Mouse (Mus musculus): ENCODE data around the gene Synpo2l. TPM values are rescaled to one million over a fixed set of nuclear protein-coding genes. Genes with fewer than 3 reads are reported as not detected.

The Synpo2l gene
- polyA plus RNA-seq, 1 experiment from 2014 or later, result 0.27 TPM

- no peak for ATAC-seq
- Histone ChIP-seq H3K36me3 (peaks cover 45% of the 10 kb centered on the region), H3K4me3 (replicated peaks) (peak overlapping the region; percentile 83), H3K4me1 (replicated peaks) (peaks cover 60% of the 10 kb centered on the region), H3K27me3 (no peaks in the 10 kb centered on the region), H3K4me2 (replicated peaks) (peak overlapping the region; percentile 88), H3K9ac (replicated peaks) (peak overlapping the region; percentile 89), H3K9me3 (no peaks in the 10 kb centered on the region), H3K27ac (peak overlapping the region; percentile 98)
- WGBS, result 13% methylated on average over 25 of the region's 27 CpGs
Measured at GRCm38 (mm10) chr14:20695761-20696520, 27.8 kb upstream of the Synpo2l start.

- Histone ChIP-seq H3K27me3 (no peaks in the 10 kb centered on the region), H3K9me3 (no peaks in the 10 kb centered on the region), H3K27ac (peak within 1 kb of the TSS; percentile 98), H3K36me3 (peaks cover 51% of the 10 kb centered on the region), H3K4me3 (replicated peaks) (peak within 1 kb of the TSS; percentile 83), H3K9ac (replicated peaks) (peak within 1 kb of the TSS; percentile 89), H3K4me1 (replicated peaks) (peaks cover 52% of the 10 kb centered on the region), H3K4me2 (replicated peaks) (peak within 1 kb of the TSS; percentile 88)
- under 1% methylated on average over 106 of the region's 111 CpGs for WGBS
- peak; percentile 95 for ATAC-seq
Measured at GRCm38 (mm10) chr14:20694884-20695760, 27.0 kb upstream of the Synpo2l start, which contains the start of gene Fut11. Gene Fut11 (plus strand): TSS chr14:20694968.

GRCm38 (mm10) chr14:20694185-20694883 lies 26.2 kb upstream of the Synpo2l start:
- WGBS, result 45% methylated on average over 13 of the region's 13 CpGs
- ATAC-seq, result peak; percentile 26

DNA sequence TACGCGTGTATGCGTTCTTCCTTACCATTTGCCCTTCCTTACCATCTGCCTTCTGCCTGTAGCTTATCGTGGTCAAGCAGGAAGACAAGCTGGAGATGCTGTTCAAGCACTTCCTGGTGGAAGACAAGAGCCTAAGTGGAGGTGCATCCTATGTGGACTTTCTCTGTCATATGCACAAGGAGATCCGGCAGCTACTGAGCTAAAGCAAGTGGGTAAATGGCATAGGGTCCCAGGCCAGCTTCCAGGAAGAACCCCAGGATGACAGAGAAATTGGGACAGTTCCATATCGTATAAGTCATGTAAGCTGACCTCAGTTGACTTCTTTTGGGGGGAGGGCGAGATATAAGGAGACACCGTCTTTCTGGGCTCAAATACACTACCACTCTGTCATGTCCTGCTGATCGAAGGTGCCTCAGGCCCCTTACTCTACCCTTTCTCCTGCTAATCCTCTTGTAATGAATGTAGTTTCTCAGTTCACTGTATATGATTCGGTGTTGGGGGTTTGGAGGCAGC lies 25.5 kb upstream of the Synpo2l start:
- no peak overlapping the region for H3K27ac ChIP-seq
- H3K4me3 ChIP-seq (replicated peaks), result no peak overlapping the region
- ATAC-seq, result no peak
- H3K4me2 ChIP-seq (replicated peaks), result no peak overlapping the region
- 91% methylated on average over 10 of the region's 10 CpGs for WGBS
- no peaks in the 10 kb centered on the region for H3K9me3 ChIP-seq
- H3K9ac ChIP-seq (replicated peaks), result no peak overlapping the region
- H3K27me3 ChIP-seq, result no peaks in the 10 kb centered on the region
- H3K4me1 ChIP-seq (replicated peaks), result peaks cover 38% of the 10 kb centered on the region
- H3K36me3 ChIP-seq, result peaks cover 64% of the 10 kb centered on the region

More at GRCm38 (mm10) chr14:20694185-20694883, 26.2 kb upstream of the Synpo2l start:
- Histone ChIP-seq H3K4me3 (replicated peaks) (peak overlapping the region; percentile 83), H3K27me3 (no peaks in the 10 kb centered on the region), H3K9ac (replicated peaks) (peak overlapping the region; percentile 89), H3K27ac (peak overlapping the region; percentile 98), H3K4me1 (replicated peaks) (peaks cover 45% of the 10 kb centered on the region), H3K4me2 (replicated peaks) (peak overlapping the region; percentile 88), H3K36me3 (peaks cover 59% of the 10 kb centered on the region), H3K9me3 (no peaks in the 10 kb centered on the region)

DNA sequence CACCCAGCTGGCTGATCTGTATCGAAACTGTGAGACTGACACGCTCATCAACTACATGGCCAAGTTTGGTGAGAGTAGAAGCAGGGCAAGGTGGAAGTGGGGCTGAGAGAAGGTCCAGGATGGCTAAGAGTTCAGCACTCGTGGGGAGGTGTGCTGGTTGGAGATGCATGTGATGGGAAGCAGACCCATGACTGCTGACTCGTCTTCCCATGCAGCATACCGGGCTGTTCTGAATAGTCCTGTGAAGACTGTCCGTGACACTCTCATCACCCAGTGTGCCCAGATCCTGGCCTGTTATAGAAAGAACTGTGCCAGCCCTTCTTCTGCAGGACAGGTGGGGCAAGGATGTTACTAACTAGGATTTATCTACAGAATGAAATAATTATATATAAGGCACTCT lies 23.6 kb upstream of the Synpo2l start:
- ATAC-seq, result no peak
- H3K9ac ChIP-seq (replicated peaks), result no peak overlapping the region
- 94% methylated on average over 6 of the region's 6 CpGs for WGBS
- no peaks in the 10 kb centered on the region for H3K9me3 ChIP-seq
- no peak overlapping the region for H3K27ac ChIP-seq
- H3K4me3 ChIP-seq (replicated peaks), result no peak overlapping the region
- H3K4me2 ChIP-seq (replicated peaks), result no peak overlapping the region
- H3K36me3 ChIP-seq, result peaks cover 75% of the 10 kb centered on the region
- H3K27me3 ChIP-seq, result no peaks in the 10 kb centered on the region
- peaks cover 20% of the 10 kb centered on the region for H3K4me1 ChIP-seq (replicated peaks)

- no peak overlapping the region for H3K4me2 ChIP-seq (replicated peaks)
Measured at GRCm38 (mm10) chr14:20689009-20689408, 20.9 kb upstream of the Synpo2l start.

GRCm38 (mm10) chr14:20686576-20686975 lies 18.4 kb upstream of the Synpo2l start:
- Histone ChIP-seq H3K4me2 (replicated peaks) (no peak overlapping the region), H3K4me3 (replicated peaks) (no peak overlapping the region), H3K9me3 (no peaks in the 10 kb centered on the region), H3K4me1 (replicated peaks) (no peaks in the 10 kb centered on the region), H3K36me3 (peaks cover 98% of the 10 kb centered on the region), H3K27ac (no peak overlapping the region), H3K27me3 (no peaks in the 10 kb centered on the region), H3K9ac (replicated peaks) (no peak overlapping the region)
- WGBS, result 98% methylated on average over 3 of the region's 3 CpGs
- ATAC-seq, result no peak

More at GRCm38 (mm10) chr14:20689009-20689408, 20.9 kb upstream of the Synpo2l start:
- ATAC-seq, result no peak
- Histone ChIP-seq H3K27me3 (no peaks in the 10 kb centered on the region), H3K36me3 (peaks cover 98% of the 10 kb centered on the region), H3K4me3 (replicated peaks) (no peak overlapping the region), H3K27ac (no peak overlapping the region), H3K9ac (replicated peaks) (no peak overlapping the region), H3K9me3 (no peaks in the 10 kb centered on the region), H3K4me1 (replicated peaks) (peaks cover 3% of the 10 kb centered on the region; the same call in 1 of the 2 replicates)
- 89% methylated on average over 2 of the region's 2 CpGs for WGBS

DNA sequence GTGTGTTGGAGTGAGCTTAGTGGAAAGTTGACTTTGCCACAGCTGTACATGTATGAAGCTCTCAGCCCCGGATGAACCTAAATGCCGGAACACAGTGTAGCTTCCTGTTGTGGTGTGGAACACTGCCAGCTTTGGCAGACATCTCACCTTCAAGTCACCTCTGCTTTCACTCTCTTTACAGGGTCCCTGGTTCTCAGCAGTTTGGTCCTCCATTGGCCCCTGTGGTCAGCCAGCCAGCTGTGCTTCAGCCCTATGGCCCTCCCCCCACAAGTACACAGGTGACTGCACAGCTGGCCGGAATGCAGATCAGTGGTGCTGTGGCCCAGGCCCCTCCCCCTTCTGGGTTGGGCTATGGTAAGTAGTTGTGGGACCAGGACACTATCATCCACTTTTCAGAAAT lies 14.3 kb upstream of the Synpo2l start:
- WGBS, result 83% methylated on average over 3 of the region's 3 CpGs

GRCm38 (mm10) chr14:20681742-20682141 lies 13.6 kb upstream of the Synpo2l start:
- 93% methylated on average over 2 of the region's 2 CpGs for WGBS
- Histone ChIP-seq H3K4me2 (replicated peaks) (no peak overlapping the region), H3K4me3 (replicated peaks) (no peak overlapping the region), H3K9me3 (no peaks in the 10 kb centered on the region), H3K9ac (replicated peaks) (no peak overlapping the region), H3K36me3 (peaks cover 96% of the 10 kb centered on the region), H3K4me1 (replicated peaks) (no peaks in the 10 kb centered on the region), H3K27me3 (no peaks in the 10 kb centered on the region), H3K27ac (no peak overlapping the region)
- no peak for ATAC-seq

More for the DNA sequence above, 14.3 kb upstream of the Synpo2l start:
- peaks cover 99% of the 10 kb centered on the region for H3K36me3 ChIP-seq
- no peak overlapping the region for H3K27ac ChIP-seq
- no peak overlapping the region for H3K9ac ChIP-seq (replicated peaks)
- no peaks in the 10 kb centered on the region for H3K4me1 ChIP-seq (replicated peaks)
- H3K4me3 ChIP-seq (replicated peaks), result no peak overlapping the region
- H3K9me3 ChIP-seq, result no peaks in the 10 kb centered on the region
- no peaks in the 10 kb centered on the region for H3K27me3 ChIP-seq
- no peak for ATAC-seq
- H3K4me2 ChIP-seq (replicated peaks), result no peak overlapping the region

GRCm38 (mm10) chr14:20677906-20678305 lies 9.8 kb upstream of the Synpo2l start:
- Histone ChIP-seq H3K27ac (no peak overlapping the region), H3K27me3 (no peaks in the 10 kb centered on the region), H3K9ac (replicated peaks) (no peak overlapping the region), H3K4me2 (replicated peaks) (no peak overlapping the region), H3K36me3 (peaks cover 68% of the 10 kb centered on the region), H3K4me3 (replicated peaks) (no peak overlapping the region), H3K4me1 (replicated peaks) (peaks cover 17% of the 10 kb centered on the region), H3K9me3 (no peaks in the 10 kb centered on the region)
- WGBS, result 93% methylated on average over 4 of the region's 4 CpGs
- no peak for ATAC-seq

- Histone ChIP-seq H3K9me3 (no peaks in the 10 kb centered on the region), H3K4me1 (replicated peaks) (peaks cover 17% of the 10 kb centered on the region), H3K4me2 (replicated peaks) (peak within 1 kb of the TSS; percentile 90), H3K4me3 (replicated peaks) (peak within 1 kb of the TSS; percentile 91), H3K27ac (peak within 1 kb of the TSS; percentile 84), H3K27me3 (peaks cover 19% of the 10 kb centered on the region), H3K9ac (replicated peaks) (peak within 1 kb of the TSS; percentile 84), H3K36me3 (peaks cover 32% of the 10 kb centered on the region)
- peak; percentile 97 for ATAC-seq
- WGBS, result 5% methylated on average over 43 of the region's 43 CpGs
Measured at GRCm38 (mm10) chr14:20674064-20674833, 6.1 kb upstream of the Synpo2l start, which contains the start of gene Sec24c. Gene Sec24c (plus strand): TSS chr14:20674308.

Measured in midbrain, embryonic 13.5 days (tissue).